Mouse (Mus musculus) kidney, postnatal 0 days (tissue): ENCODE results near the gene Suco. TPM values are rescaled to one million over a fixed set of nuclear protein-coding genes. Genes with fewer than 3 reads are reported as not detected.

Source experiments
- ATAC-seq: fragments of 200-750 bp; cut with Nextera tagmentation; replicated peaks from 2 replicates; pipeline ENCODE4 v1.8.0; 2017; ENCODE audit warnings: low read depth, moderate number of reproducible peaks, moderate TSS enrichment, moderate library complexity; ENCODE audit not compliant: low FRiP score
- DNase-seq: peaks from one replicate; pipeline ENCODE4 v3.0.0-alpha.2; 2016; ENCODE audit warnings: low spot score
- H3K27ac ChIP-seq: fragments of 300-500 bp; sonication (generic); 2 replicates; pipeline ENCODE4 v1.5.1; 2014; ENCODE audit warnings: mild to moderate bottlenecking
- H3K27me3 ChIP-seq: fragments of 300-500 bp; sonication (generic); 2 replicates; pipeline ENCODE4 v1.6.1; 2014; ENCODE audit warnings: low read length, mixed read lengths; ENCODE audit not compliant: insufficient read depth
- H3K36me3 ChIP-seq: fragments of 300-500 bp; sonication (generic); 2 replicates; pipeline ENCODE4 v1.6.1; 2014; ENCODE audit warnings: low read length, mixed read lengths; ENCODE audit not compliant: insufficient read depth
- H3K4me1 ChIP-seq: fragments of 300-500 bp; sonication (generic); replicated peaks from 2 replicates; pipeline ENCODE4 v1.6.1; 2014; ENCODE audit warnings: antibody characterized with exemption, low read length, mixed read lengths; ENCODE audit not compliant: insufficient read depth
- H3K4me2 ChIP-seq: fragments of 300-500 bp; sonication (generic); 2 replicates; pipeline ENCODE4 v1.6.1; 2014; ENCODE audit warnings: mild to moderate bottlenecking, low read length, moderate library complexity, mixed read lengths
- H3K4me3 ChIP-seq: fragments of 300-500 bp; sonication (generic); replicated peaks from 2 replicates; pipeline ENCODE4 v1.5.1; 2014; ENCODE audit warnings: low read depth, low read length
- H3K9ac ChIP-seq: fragments of 300-500 bp; sonication (generic); 2 replicates; pipeline ENCODE4 v1.6.1; 2014; ENCODE audit warnings: low read depth, low read length
- H3K9me3 ChIP-seq: fragments of 300-500 bp; sonication (generic); replicated peaks from 2 replicates; pipeline ENCODE4 v1.6.1; 2016; ENCODE audit warnings: low read length, inconsistent platforms, mixed read lengths
- CTCF ChIP-seq: IDR thresholded peaks from 2 replicates; pipeline ENCODE4 v1.5.1; 2016; ENCODE audit warnings: antibody characterized with exemption, low read depth, mild to moderate bottlenecking, moderate library complexity
- WGBS: fragments of 180-500 bp; shearing (Covaris S2); extraction: QIAGEN DNeasy Blood & Tissue Kit; methylation state at CpG from one replicate; pipeline ENCODE4 v1.1.7; 2014; 5-methylcytosine and 5-hydroxymethylcytosine counted together
- polyA plus RNA-seq: library from polyadenylated mRNA; unstranded; fragments of >200 nt; fragmentation: Nextera tagmentation; extraction: Ambion mirVana; gene quantifications from 2 replicates; pipeline ENCODE4 v1.2.1, GENCODE M21; 2015

Gene Suco
- polyA plus RNA-seq, 1 experiment from 2014 or later = 23.6 TPM

DNA sequence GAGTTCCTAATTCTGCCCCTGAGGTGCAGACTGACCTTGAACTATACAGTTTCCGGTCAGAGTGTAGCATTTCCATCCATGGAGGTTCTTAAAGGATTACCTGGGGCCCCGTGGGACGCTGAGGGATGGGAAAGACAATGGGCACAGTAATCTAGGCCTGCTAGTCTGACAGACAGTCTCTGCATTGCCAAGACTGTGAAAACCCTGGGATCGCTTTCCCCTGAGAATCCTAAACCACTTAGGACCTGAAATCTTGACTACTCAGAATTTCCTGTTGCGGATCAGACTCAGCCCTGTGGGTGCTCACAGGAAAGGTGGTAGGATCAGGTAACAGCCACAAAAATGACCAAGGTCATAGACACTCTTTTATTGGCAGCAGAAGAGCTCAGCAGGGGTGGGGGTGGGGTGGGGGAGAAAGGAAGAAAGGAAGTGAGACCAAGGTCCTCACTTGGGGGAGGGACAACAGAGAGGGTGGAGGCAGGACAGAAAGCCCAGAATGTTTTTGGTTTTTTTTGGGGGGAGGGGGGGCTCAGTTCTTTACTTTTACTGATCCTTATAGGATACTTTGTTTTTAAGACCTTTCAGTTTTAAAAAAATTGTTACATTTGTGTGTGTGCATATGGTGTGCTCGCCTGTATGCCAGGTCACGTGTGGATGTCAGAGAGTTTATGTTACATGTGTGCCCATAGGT, 42.3 kb upstream of the Suco start:
- Histone ChIP-seq H3K4me1 (0 out of 2 replicates have a peak, but pooled peaks cover 4% of the 10 kb centered on the region), H3K4me2 (no peak overlapping the region), H3K27ac (no peak overlapping the region), H3K27me3 (no peaks in the 10 kb centered on the region), H3K4me3 (no peak overlapping the region), H3K9ac (no peak overlapping the region), H3K9me3 (no peaks in the 10 kb centered on the region), H3K36me3 (no peaks in the 10 kb centered on the region)
- DNase-seq = no peak
- 50% methylated on average over 7 of the region's 7 CpGs for WGBS
- ATAC-seq = no peak
- no peak for TF ChIP-seq CTCF

DNA sequence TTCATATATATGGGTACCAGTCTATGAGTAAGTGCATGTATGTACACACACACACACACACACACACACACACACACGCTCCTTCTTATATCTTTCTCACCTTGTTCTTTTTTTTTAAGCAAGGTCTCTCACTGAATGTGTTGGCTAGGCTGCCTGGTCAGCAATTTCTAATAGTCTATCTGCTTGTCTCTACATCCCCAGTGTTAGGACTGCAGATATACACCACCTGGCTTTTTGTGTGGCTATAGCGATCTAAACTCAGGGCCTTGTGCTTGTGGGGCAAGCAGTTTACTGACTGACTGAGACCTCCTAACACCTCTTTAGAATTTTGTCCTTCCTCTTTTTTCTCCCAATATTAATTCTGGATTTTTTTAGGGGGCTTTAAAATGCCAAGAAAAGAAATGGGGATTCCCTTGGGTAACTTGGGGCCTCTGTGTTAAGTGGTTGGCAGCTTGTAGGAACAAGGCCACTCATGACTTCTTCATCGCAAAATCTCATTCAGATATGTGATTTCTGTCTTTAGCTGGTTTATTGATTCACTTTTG, 41.5 kb upstream of the Suco start:
- Histone ChIP-seq H3K36me3 (no peaks in the 10 kb centered on the region), H3K4me3 (no peak overlapping the region), H3K4me1 (0 out of 2 replicates have a peak, but pooled peaks cover 7% of the 10 kb centered on the region), H3K27ac (no peak overlapping the region), H3K27me3 (no peaks in the 10 kb centered on the region), H3K9ac (no peak overlapping the region), H3K9me3 (no peaks in the 10 kb centered on the region), H3K4me2 (no peak overlapping the region)
- 83% methylated on average over 3 of the region's 3 CpGs for WGBS
- no peak for ATAC-seq
- no peak for TF ChIP-seq CTCF
- no peak for DNase-seq

DNA sequence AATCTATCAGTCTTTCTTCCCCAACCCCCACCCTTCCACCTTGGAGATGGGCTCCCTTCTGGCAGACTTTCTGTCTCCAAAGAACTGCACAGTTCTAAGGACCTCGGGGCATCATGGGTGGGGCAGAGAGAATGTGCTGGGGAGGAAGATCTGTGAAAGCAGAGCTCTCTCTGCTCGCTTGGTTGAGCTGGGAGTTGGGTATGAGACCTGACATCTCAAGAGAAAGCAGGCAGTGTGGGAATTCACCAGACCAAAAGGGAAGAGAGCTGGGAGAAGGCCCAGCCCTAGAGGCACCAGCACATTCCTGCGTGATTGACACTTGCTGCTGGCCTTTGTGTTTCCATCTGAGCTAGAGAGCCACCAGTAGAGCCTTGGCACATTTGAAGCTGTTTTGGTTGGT, 39.6 kb upstream of the Suco start:
- H3K27me3 ChIP-seq = no peaks in the 10 kb centered on the region
- peak; percentile 40; the same call in 1 of the 2 replicates for ATAC-seq
- no peaks in the 10 kb centered on the region for H3K9me3 ChIP-seq
- H3K4me1 ChIP-seq = 0 out of 2 replicates have a peak, but pooled peaks cover 7% of the 10 kb centered on the region
- no peak for TF ChIP-seq CTCF
- no peak overlapping the region for H3K4me2 ChIP-seq
- no peak overlapping the region for H3K4me3 ChIP-seq
- H3K27ac ChIP-seq = no peak overlapping the region
- WGBS = 45% methylated on average over 3 of the region's 3 CpGs
- no peaks in the 10 kb centered on the region for H3K36me3 ChIP-seq
- DNase-seq = peak; percentile 43
- no peak overlapping the region for H3K9ac ChIP-seq

DNA sequence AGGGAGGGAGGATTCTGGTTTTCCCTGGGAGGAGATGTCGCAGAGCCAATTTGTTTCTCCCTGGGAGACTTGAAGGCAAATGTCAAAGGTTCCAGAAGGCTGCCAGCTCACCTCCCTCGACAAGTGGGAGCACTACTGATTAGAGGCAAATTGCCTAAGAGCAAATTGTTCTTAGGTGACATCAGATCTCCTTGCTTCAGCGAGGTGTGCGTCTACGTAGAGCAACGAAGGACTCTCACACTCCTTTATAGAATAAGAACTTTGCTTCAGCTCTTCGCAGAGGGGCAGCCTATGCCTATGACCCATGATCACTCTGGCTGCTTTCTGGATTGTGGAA, 37.1 kb upstream of the Suco start:
- 41% methylated on average over 7 of the region's 7 CpGs for WGBS
- TF ChIP-seq CTCF = no peak
- DNase-seq (no peak), ATAC-seq (no peak)
- H3K9me3 ChIP-seq = no peaks in the 10 kb centered on the region
- H3K4me3 ChIP-seq = no peak overlapping the region
- no peaks in the 10 kb centered on the region for H3K27me3 ChIP-seq
- no peaks in the 10 kb centered on the region for H3K36me3 ChIP-seq
- H3K4me1 ChIP-seq = 0 out of 2 replicates have a peak, but pooled peaks cover 4% of the 10 kb centered on the region
- H3K4me2 ChIP-seq = no peak overlapping the region
- no peak overlapping the region for H3K9ac ChIP-seq
- H3K27ac ChIP-seq = peak overlapping the region; percentile 25; the same call in 1 of the 2 replicates

DNA sequence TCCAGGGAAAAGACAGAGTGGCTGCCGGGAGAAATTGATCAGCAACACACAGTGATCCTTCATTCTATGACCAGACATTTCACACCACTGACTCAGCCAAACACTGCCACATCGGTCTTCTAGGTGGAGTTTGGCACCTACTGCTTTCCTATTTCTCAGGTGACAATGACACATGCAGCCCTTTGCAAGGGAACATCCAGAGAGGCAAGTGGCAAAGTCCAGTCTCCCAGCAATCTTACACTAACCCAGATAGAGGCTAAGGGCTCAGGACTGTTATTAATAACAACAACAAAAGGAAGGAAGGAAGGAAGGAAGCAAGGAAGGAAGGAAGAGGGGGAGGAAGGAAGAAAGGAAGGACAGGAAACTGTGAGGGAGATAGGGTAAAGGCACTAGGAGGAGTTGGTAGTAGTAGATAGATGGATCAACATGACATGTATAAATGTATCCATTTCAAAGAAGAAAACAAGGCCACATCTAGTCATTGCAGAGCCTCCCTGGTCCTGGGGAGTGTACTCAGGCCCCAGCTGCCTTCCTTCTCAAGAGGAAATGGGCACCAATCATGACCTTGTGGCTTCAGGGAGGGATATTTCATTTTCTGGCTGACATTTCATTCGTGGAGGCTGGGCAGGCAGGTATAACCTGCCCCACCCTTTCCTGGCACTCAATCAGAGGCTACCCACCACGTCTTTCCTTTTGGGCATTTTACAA, 36.6 kb upstream of the Suco start:
- TF ChIP-seq CTCF = no peak
- no peak for DNase-seq
- Histone ChIP-seq H3K27me3 (no peaks in the 10 kb centered on the region), H3K27ac (peak overlapping the region; percentile 25; the same call in 1 of the 2 replicates), H3K4me2 (no peak overlapping the region), H3K9ac (no peak overlapping the region), H3K9me3 (no peaks in the 10 kb centered on the region), H3K4me1 (0 out of 2 replicates have a peak, but pooled peaks cover 4% of the 10 kb centered on the region), H3K36me3 (no peaks in the 10 kb centered on the region), H3K4me3 (no peak overlapping the region)
- ATAC-seq = no peak
- 39% methylated on average over 4 of the region's 4 CpGs for WGBS

DNA sequence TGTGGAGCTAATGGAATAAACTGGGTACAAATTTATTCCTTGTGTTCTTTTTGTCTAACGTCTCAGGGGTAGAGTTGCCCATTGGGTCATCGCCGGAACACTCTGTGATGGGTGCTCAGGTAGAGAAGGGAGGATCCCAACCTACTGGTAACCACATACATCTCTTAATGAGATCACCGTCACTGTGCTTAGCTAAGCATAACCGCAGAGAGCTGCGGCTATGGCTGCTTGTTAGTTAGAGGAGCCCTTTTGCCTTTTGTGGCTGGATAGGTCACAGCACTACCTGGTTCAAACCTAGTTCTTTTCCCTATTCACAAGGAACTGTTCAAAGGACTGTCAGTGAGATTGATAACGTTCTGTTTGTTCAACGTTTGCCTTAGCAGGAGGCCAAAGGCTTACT, 32.6 kb upstream of the Suco start:
- H3K27me3 ChIP-seq = no peaks in the 10 kb centered on the region
- H3K27ac ChIP-seq = no peak overlapping the region
- no peaks in the 10 kb centered on the region for H3K9me3 ChIP-seq
- WGBS = 44% methylated on average over 8 of the region's 8 CpGs
- ATAC-seq (peak; percentile 52; the same call in 1 of the 2 replicates), DNase-seq (no peak)
- H3K4me1 ChIP-seq = peaks cover 9% of the 10 kb centered on the region; the same call in 1 of the 2 replicates
- H3K4me3 ChIP-seq = no peak overlapping the region
- no peaks in the 10 kb centered on the region for H3K36me3 ChIP-seq
- H3K9ac ChIP-seq = no peak overlapping the region
- no peak overlapping the region for H3K4me2 ChIP-seq
- no peak for TF ChIP-seq CTCF
